Mouse (Mus musculus) ES-CJ7 (cell line): ENCODE results near the gene Olfr1496.

Experiments used
- DNase-seq: peaks from one replicate; pipeline ENCODE4 v3.0.0; 2011; ENCODE audit warnings: low read depth, low spot score

Olfr1496 gene

GRCm38 (mm10) chr19:13777578-13777977 is at the start of gene Olfr1496:
Gene Olfr1496, plus strand, starts transcription at chr19:13777878.
- no peak for DNase-seq

DNA sequence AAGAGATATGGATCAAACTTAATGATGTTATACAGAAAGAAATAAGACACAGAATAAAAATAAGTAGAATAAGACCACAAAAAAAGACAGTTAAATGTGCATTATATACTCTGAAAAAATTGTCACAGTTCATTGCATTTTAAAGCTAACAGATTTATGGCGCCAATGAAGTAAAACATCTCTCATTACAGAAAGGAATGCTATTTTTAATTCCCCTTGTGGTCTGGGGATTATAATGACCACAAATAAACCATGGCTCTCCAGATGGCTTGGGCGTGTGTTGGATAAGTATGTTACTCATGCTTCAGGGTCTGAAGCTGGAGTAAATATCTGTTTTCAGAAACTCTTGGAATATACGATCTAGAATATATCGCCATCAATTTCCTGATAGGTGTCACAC is 38.2 kb upstream of the Olfr1496 start, which contains the start of gene Olfr1494:
Gene Olfr1494, plus strand, starts transcription at position 301 of the 400 bp plus-strand sequence.
- DNase-seq = no peak

DNA sequence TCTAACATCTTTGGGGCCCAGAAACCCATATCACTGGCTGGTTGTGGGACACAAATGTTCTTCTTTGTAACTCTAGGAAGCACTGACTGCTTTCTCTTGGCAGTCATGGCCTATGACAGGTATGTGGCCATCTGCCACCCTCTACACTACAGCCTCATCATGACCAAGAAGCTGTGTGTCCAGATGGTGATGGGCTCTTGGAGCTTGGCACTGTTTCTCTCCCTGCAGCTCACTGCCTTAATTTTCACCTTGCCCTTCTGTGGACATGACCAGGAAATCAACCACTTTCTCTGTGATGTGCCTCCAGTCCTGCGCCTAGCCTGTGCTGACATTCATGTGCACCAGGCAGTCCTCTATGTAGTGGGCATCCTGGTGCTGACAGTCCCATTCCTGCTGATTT is 28.3 kb upstream of the Olfr1496 start:
- no peak for DNase-seq

DNA sequence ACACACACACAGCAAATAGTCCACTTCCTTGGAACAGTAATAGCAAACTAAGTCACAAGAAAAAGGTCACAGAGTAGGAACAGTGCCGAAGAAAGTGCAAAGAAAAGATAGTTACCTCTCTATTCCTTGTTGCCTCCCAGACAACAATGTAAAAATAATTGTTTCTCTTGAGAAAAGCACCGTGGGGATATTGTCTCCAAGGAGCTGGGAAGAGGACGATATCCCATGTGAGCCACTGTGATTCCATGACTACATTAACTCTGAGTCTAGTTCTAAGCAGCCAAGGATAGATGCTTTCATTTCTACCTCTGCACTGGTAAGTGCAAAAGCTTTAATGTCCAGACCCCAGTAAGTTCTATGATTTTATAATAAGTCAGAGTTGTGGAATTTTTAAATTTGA is 13.4 kb upstream of the Olfr1496 start, which contains the start of gene Olfr1495:
Gene Olfr1495, plus strand, starts transcription at position 301 of the 400 bp plus-strand sequence.
- DNase-seq = no peak

DNA sequence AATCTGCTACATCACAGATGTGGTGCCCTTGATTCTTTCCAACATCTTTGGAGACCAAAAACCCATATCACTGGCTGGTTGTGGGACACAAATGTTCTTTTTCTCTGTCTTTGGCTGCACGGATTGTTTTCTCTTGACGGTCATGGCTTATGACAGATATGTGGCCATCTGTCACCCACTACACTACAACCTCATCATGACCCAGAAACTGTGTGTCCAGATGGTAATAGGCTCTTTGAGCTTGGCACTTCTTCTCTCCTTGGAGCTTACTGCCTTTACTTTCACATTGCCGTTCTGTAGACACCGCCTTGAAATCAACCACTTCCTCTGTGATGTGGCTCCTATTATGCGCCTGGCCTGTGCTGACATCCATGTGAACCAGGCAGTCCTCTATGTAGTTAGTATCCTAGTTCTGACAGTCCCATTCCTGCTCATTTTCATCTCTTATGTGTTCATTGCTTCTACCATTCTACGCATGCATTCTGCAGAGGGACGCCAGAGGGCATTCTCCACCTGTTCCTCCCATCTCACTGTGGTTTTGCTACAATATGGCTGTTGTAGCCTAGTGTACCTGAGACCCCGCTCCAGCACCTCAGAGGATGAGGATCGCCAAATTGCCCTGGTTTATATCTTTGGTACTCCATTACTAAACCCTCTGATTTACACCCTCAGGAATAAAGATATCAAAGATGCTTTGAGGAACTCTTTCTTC is 9.0 kb upstream of the Olfr1496 start:
- peak; percentile 53 for DNase-seq

DNA sequence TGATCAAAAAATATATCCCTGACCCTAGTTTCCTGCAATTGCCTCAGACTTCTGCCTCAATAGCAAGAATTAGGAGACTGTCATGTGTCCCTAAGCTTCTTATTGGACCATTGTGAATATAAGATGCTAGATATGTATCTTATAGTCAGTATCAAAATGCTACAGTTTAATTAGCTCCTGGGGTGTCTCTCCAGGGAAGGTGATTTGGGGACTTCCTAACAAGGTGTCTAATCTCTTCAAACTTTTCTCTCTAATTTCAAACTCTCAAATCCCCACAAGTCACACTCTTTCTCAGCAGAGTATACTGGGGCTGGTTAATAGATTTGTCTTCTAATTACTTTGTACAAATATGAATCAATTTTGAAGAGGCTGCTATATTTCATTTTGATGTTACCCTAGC is 20.4 kb downstream of the Olfr1496 start, which contains the start of gene Olfr1497:
Gene Olfr1497, minus strand, starts transcription at position 101 of the 400 bp plus-strand sequence.
- DNase-seq = no peak

- peak; percentile 83 for DNase-seq
Observed at GRCm38 (mm10) chr19:13805486-13805885, 27.8 kb downstream of the Olfr1496 start.

- peak; percentile 49 for DNase-seq
Observed at GRCm38 (mm10) chr19:13812823-13813222, 35.1 kb downstream of the Olfr1496 start.

GRCm38 (mm10) chr19:13818827-13819226 is 41.1 kb downstream of the Olfr1496 start:
- peak; percentile 46 for DNase-seq

GRCm38 (mm10) chr19:13819347-13819746 is 41.7 kb downstream of the Olfr1496 start, which contains the start of gene Olfr1499:
Gene Olfr1499, minus strand, starts transcription at chr19:13819447.
- no peak for DNase-seq

- DNase-seq = no peak
Observed at GRCm38 (mm10) chr19:13820847-13821246, 43.2 kb downstream of the Olfr1496 start.

DNA sequence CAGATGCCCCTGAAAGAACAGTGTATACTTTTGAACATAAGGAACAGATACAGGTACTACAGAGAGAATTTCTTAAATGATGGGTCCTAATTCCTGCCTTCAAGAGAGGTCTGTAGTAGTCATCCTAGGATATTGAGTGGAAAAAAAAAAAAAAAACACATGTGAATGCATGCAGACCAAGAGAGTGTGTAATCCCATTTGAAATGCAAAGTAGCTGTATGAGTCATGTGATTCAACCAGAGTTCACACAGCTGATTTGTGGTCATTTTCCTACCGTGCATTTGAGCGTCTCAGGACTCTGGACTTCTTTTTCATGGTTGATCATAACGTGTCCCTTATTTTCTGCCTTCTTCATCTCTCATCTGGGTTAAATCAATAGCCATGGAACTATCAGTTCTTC is 50.8 kb downstream of the Olfr1496 start:
- DNase-seq = no peak

DNA sequence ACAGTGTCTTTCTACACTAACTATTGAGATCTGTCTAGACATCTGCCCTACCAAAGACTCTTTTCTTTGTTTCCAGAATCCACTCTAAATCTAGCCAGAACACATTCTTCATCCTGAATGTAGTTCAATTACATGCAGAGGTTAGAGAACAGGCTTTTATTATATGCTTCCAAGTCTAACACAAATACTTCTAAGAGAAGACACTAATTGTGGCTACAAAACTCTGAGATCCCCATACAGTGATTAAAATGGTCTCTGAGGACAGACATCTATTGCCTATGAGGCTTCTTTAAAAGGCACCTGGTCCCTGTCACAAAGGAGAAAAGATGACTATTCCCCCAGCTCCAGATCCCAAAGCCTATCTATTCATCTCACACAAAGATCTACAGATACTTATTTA is 52.7 kb downstream of the Olfr1496 start, which contains the start of gene Olfr1500:
Gene Olfr1500, minus strand, starts transcription at position 101 of the 400 bp plus-strand sequence.
- no peak for DNase-seq
